Mouse (Mus musculus): ENCODE results near the gene Nlrc5.

Nlrc5 gene

GRCm38 (mm10) chr8:94458567-94458966 lies 24.4 kb downstream of the Nlrc5 start:
- no peak for DNase-seq (ENCODE audit: extremely low read depth, low read depth)

GRCm38 (mm10) chr8:94469656-94470055 lies 35.5 kb downstream of the Nlrc5 start:
- DNase-seq (ENCODE audit: extremely low read depth, low read depth), result no peak

GRCm38 (mm10) chr8:94470794-94471193 lies 36.6 kb downstream of the Nlrc5 start:
- DNase-seq (ENCODE audit: extremely low read depth, low read depth), result no peak

GRCm38 (mm10) chr8:94471281-94471680 lies 37.1 kb downstream of the Nlrc5 start:
- no peak for DNase-seq (ENCODE audit: extremely low read depth, low read depth)

GRCm38 (mm10) chr8:94472741-94473140 lies 38.6 kb downstream of the Nlrc5 start:
- no peak for DNase-seq (ENCODE audit: extremely low read depth, low read depth)

- no peak for DNase-seq (ENCODE audit: extremely low read depth, low read depth)
Observed at GRCm38 (mm10) chr8:94473431-94473830, 39.3 kb downstream of the Nlrc5 start.

- DNase-seq (ENCODE audit: extremely low read depth, low read depth), result no peak
Observed at GRCm38 (mm10) chr8:94475786-94476185, 41.6 kb downstream of the Nlrc5 start.

GRCm38 (mm10) chr8:94476846-94477245 lies 42.7 kb downstream of the Nlrc5 start:
- DNase-seq (ENCODE audit: extremely low read depth, low read depth), result no peak

- DNase-seq (ENCODE audit: extremely low read depth, low read depth), result no peak
Observed at GRCm38 (mm10) chr8:94482051-94482450, 47.9 kb downstream of the Nlrc5 start.

- DNase-seq (ENCODE audit: extremely low read depth, low read depth), result no peak
Observed at GRCm38 (mm10) chr8:94485288-94485687, 51.1 kb downstream of the Nlrc5 start.

- peak; percentile 13 for DNase-seq (ENCODE audit: extremely low read depth, low read depth)
Observed at GRCm38 (mm10) chr8:94485882-94486281, 51.7 kb downstream of the Nlrc5 start.

GRCm38 (mm10) chr8:94488016-94488415 lies 53.9 kb downstream of the Nlrc5 start:
- DNase-seq (ENCODE audit: extremely low read depth, low read depth), result no peak

GRCm38 (mm10) chr8:94489809-94490483 lies 55.8 kb downstream of the Nlrc5 start:
- no peak for DNase-seq (ENCODE audit: extremely low read depth, low read depth)

- DNase-seq (ENCODE audit: extremely low read depth, low read depth), result peak; percentile 51
Observed at GRCm38 (mm10) chr8:94492021-94492681, 58.0 kb downstream of the Nlrc5 start.

GRCm38 (mm10) chr8:94493240-94493639 lies 59.1 kb downstream of the Nlrc5 start:
- DNase-seq (ENCODE audit: extremely low read depth, low read depth), result no peak

GRCm38 (mm10) chr8:94515430-94516208 lies 81.5 kb downstream of the Nlrc5 start:
- DNase-seq (ENCODE audit: extremely low read depth, low read depth), result no peak

- DNase-seq (ENCODE audit: extremely low read depth, low read depth), result no peak
Observed at GRCm38 (mm10) chr8:94516209-94516593, 82.0 kb downstream of the Nlrc5 start.

- no peak for DNase-seq (ENCODE audit: extremely low read depth, low read depth)
Observed at GRCm38 (mm10) chr8:94516766-94517165, 82.6 kb downstream of the Nlrc5 start.

- DNase-seq (ENCODE audit: extremely low read depth, low read depth), result no peak
Observed at GRCm38 (mm10) chr8:94518331-94518730, 84.2 kb downstream of the Nlrc5 start.

- no peak for DNase-seq (ENCODE audit: extremely low read depth, low read depth)
Observed at GRCm38 (mm10) chr8:94519021-94519420, 84.9 kb downstream of the Nlrc5 start.

GRCm38 (mm10) chr8:94521481-94521880 lies 87.3 kb downstream of the Nlrc5 start:
- no peak for DNase-seq (ENCODE audit: extremely low read depth, low read depth)

GRCm38 (mm10) chr8:94522482-94522881 lies 88.3 kb downstream of the Nlrc5 start:
- DNase-seq (ENCODE audit: extremely low read depth, low read depth), result no peak
